Mouse (Mus musculus) heart, embryonic 13.5 days (tissue): ENCODE measurements around the gene Thrap3. TPM values are rescaled to one million over a fixed set of nuclear protein-coding genes. Genes with fewer than 3 reads are reported as not detected.

Experiments used
- ATAC-seq: fragments of 200-750 bp; cut with Nextera tagmentation; 2 replicates; pipeline ENCODE4 v1.8.0; 2017; ENCODE audit warnings: moderate TSS enrichment; ENCODE audit not compliant: insufficient number of reproducible peaks, low FRiP score, low TSS enrichment; ENCODE audit errors: extremely low read depth
- H3K27ac ChIP-seq: fragments of 300-500 bp; sonication (generic); replicated peaks from 2 replicates; pipeline ENCODE4 v1.5.1; 2015; ENCODE audit warnings: moderate library complexity, mild to moderate bottlenecking, inconsistent platforms
- H3K27me3 ChIP-seq: fragments of 300-500 bp; sonication (generic); replicated peaks from 2 replicates; pipeline ENCODE4 v1.6.1; 2015; ENCODE audit warnings: mild to moderate bottlenecking, inconsistent platforms
- H3K36me3 ChIP-seq: fragments of 300-500 bp; sonication (generic); 2 replicates; pipeline ENCODE4 v1.6.1; 2015; ENCODE audit warnings: mild to moderate bottlenecking, inconsistent platforms
- H3K4me1 ChIP-seq: fragments of 300-500 bp; sonication (generic); 2 replicates; pipeline ENCODE4 v1.6.1; 2015; ENCODE audit warnings: inconsistent platforms
- H3K4me2 ChIP-seq: fragments of 300-500 bp; sonication (generic); 2 replicates; pipeline ENCODE4 v1.6.1; 2015; ENCODE audit warnings: inconsistent platforms, mild to moderate bottlenecking, moderate library complexity
- H3K4me3 ChIP-seq: fragments of 300-500 bp; sonication (generic); 2 replicates; pipeline ENCODE4 v1.5.1; 2015; ENCODE audit warnings: moderate library complexity, mild to moderate bottlenecking, inconsistent platforms
- H3K9ac ChIP-seq: fragments of 300-500 bp; sonication (generic); 2 replicates; pipeline ENCODE4 v1.6.1; 2015; ENCODE audit warnings: inconsistent platforms, mild to moderate bottlenecking, moderate library complexity
- H3K9me3 ChIP-seq: fragments of 300-500 bp; sonication (generic); 2 replicates; pipeline ENCODE4 v1.6.1; 2016; ENCODE audit warnings: inconsistent platforms
- WGBS: fragments of 180-500 bp; shearing (Covaris S2); methylation state at CpG from one replicate; pipeline ENCODE4 v1.1.7; 2015; ENCODE audit warnings: mixed read lengths; 5-methylcytosine and 5-hydroxymethylcytosine counted together
- polyA plus RNA-seq: library from polyadenylated mRNA; unstranded; fragments of >200 nt; fragmentation: Nextera tagmentation; extraction: Ambion mirVana; gene quantifications from 2 replicates; pipeline ENCODE4 v1.2.1, GENCODE M21; 2015

Thrap3 gene
- polyA plus RNA-seq, 1 experiment from 2014 or later: 134 TPM

DNA sequence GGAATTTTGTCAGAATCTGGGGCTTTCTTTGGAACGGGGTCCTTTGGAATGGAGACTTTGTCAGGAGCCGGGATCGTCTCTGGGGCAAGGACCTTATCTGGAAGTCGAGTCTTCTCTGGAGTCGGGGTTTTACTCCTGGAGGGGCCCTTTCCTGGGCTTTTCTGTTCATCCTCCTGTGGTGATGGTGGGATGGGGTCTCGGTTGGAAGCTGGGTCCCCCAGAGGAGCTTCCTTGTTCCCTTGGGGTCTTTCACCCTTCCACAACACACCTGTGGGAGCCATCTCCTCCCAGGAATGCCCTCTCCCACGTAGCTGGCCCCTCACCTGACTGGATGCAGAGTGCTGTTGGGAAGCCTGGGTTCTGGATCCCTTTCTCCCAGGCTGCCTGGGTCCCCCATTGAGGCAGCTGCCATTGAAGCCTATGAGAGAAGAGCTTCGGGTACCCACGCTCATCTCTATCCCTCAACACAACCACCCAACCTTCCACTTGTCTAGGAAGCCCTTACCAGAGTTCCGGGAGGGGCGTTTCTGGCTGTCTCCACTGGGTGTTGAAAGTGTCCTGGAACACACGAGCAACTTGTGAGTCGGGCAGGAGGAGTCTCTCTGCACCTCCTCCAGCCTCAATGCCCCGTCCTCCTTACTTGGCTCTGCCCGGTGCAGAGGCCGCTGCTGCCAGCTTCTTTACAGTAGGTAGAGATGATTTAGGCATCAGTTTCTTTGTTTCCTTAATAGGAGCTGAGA lies 50.7 kb downstream of the Thrap3 start:
- peaks cover 25% of the 10 kb centered on the region for H3K27me3 ChIP-seq
- peaks cover 70% of the 10 kb centered on the region for H3K4me1 ChIP-seq
- 72% methylated on average over 16 of the region's 16 CpGs for WGBS
- no peaks in the 10 kb centered on the region for H3K9me3 ChIP-seq
- no peak overlapping the region for H3K27ac ChIP-seq
- H3K9ac ChIP-seq: no peak overlapping the region
- no peak overlapping the region for H3K4me2 ChIP-seq
- no peak overlapping the region for H3K4me3 ChIP-seq
- H3K36me3 ChIP-seq: peaks cover 24% of the 10 kb centered on the region
- ATAC-seq: no peak

- Histone ChIP-seq H3K36me3 (peaks cover 19% of the 10 kb centered on the region), H3K4me1 (peaks cover 66% of the 10 kb centered on the region), H3K9me3 (no peaks in the 10 kb centered on the region), H3K27ac (peak overlapping the region; percentile 93), H3K4me3 (peak overlapping the region; percentile 69), H3K27me3 (peaks cover 25% of the 10 kb centered on the region), H3K9ac (peak overlapping the region; percentile 44), H3K4me2 (peak overlapping the region; percentile 78)
- ATAC-seq: no peak
- WGBS: 46% methylated on average over 6 of the region's 6 CpGs
Measured at GRCm38 (mm10) chr4:126150949-126151320, 51.6 kb downstream of the Thrap3 start.

DNA sequence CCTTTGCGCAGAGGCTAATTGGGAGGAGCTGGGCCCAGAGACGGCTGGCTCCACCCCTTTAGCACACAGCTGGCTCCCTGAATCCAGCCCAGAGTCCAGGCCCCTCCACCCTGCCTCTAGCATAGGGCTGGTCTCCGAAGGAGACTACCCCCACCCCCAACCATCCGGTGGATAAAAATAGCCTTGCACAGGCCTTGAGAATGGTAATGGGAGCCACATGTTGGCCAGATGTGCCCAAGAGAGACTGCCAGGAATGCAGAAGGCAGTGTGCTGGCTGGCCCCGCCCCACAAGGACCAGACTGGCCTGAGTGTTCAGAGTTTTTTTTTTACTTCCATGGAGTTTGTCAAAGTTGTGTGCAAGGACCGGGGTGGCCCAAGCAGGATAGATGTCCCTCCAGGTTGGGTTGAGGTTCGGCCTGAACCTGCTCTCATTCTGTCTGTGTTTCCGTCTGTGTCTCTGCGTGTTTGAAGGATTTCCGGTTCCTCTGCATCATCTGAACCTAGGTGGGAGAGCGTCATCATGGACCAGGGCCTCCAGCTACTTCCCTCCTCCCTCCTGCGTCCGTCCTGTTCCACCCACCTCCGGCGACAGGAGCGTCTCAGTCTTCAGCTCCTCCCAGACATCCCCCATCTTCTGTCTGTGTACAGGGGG lies 52.1 kb downstream of the Thrap3 start:
- Histone ChIP-seq H3K27ac (peak overlapping the region; percentile 93), H3K4me1 (peaks cover 60% of the 10 kb centered on the region)
- 38% methylated on average over 16 of the region's 16 CpGs for WGBS

DNA sequence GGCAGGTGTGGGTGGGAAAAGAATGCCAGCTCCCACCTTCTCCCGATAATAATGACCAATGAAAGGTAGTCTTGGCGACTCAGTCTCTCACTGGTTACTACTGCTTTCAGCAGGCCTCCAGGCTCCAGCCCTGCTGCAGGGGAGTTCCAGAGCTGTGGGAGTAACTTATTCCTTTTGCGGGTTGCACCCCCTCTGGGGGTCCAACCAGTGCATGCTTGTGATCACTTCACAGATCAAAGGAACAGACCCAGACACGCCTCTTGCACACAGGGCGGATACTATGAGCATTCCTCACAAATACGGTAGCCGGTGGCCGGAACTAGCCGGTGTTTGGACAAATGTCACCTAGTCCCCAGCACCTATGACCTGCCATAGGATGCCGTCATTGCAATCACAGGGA lies 52.8 kb downstream of the Thrap3 start:
- Histone ChIP-seq H3K9me3 (no peaks in the 10 kb centered on the region), H3K9ac (peak overlapping the region; percentile 87), H3K4me1 (peaks cover 54% of the 10 kb centered on the region), H3K27ac (peak overlapping the region; percentile 93), H3K4me2 (peak overlapping the region; percentile 78), H3K27me3 (peaks cover 25% of the 10 kb centered on the region), H3K36me3 (peaks cover 19% of the 10 kb centered on the region), H3K4me3 (peak overlapping the region; percentile 69)
- WGBS: 52% methylated on average over 10 of the region's 10 CpGs
- ATAC-seq: no peak

More for the DNA sequence above, 52.1 kb downstream of the Thrap3 start:
- H3K9ac ChIP-seq: peak overlapping the region; percentile 44
- peak overlapping the region; percentile 78 for H3K4me2 ChIP-seq
- H3K9me3 ChIP-seq: no peaks in the 10 kb centered on the region
- peak overlapping the region; percentile 69 for H3K4me3 ChIP-seq
- peaks cover 25% of the 10 kb centered on the region for H3K27me3 ChIP-seq
- peaks cover 19% of the 10 kb centered on the region for H3K36me3 ChIP-seq
- peak; percentile 63; the same call in 1 of the 2 replicates for ATAC-seq

DNA sequence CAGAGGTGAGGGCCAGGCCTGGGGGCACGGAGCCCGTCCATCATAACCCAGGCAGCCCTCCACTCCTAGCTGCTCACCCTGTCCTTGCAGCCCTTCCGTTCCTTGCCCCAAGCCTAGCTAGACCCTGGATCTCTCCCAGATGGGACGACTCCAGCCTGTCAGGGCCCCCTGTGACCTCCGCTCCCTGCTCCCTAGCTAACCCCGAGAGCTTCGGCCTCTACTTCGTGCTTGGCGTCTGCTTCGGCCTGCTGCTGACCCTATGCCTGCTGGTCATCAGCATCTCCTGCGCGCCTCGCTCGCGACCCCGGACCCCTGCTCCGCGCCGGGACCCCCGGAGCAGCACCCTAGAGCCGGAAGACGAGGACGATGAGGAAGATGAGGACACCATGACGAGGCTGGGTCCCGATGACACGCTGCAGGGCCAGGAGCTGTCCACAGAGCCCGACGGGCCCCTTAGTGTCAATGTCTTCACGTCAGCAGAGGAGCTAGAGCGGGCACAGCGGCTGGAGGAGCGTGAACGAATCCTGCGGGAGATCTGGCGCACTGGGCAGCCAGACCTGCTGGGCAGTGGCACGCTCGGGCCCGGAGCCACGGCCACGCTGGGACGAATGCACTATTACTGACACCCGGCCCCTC lies 53.4 kb downstream of the Thrap3 start:
- Histone ChIP-seq H3K27me3 (peaks cover 25% of the 10 kb centered on the region), H3K9ac (peak overlapping the region; percentile 87), H3K4me2 (peak overlapping the region; percentile 78), H3K4me3 (peak overlapping the region; percentile 69), H3K27ac (peak overlapping the region; percentile 93), H3K36me3 (peaks cover 19% of the 10 kb centered on the region), H3K9me3 (no peaks in the 10 kb centered on the region), H3K4me1 (peaks cover 50% of the 10 kb centered on the region)
- ATAC-seq: no peak
- 20% methylated on average over 42 of the region's 42 CpGs for WGBS

DNA sequence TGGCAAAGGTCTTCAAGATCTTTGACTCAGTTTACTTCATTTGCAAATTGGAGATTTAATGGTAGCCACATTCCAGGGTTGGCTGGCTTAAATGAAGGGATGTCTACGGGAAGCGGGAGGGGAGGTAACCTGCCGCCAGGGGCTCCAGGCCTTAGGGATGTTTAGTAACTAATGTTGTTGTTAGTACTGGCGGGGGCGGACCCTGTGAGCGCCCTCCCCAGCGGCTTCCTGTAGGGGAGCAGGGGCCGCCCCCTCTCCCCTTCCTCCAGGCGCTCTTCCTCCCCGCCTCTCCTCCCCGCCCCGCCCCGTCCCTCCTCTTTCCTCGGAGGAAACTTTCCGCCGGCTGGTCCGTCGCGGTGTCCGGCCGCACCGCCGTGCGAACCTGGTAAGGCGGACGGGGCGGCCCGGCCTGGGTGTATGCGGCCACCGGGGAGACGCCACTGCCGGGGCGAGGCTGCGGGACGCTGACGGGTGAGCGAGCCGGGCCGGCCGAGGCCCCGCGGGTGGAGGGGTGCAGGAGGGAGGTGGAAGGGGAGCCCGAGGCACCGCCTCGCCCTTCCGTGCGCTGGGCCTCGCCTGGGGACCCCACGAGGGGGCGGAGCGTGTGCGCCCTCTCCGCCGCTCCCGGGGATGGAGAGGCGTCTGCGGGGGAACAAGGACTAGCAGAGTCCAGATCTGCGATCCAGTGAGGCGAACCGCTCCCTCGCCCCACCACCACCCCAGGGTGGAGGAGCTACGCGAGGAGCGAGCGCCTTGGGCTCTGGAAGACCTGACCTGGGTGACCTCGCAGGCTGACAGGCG lies 54.2 kb downstream of the Thrap3 start:
- Histone ChIP-seq H3K4me2 (peak overlapping the region; percentile 78), H3K27me3 (peaks cover 25% of the 10 kb centered on the region), H3K27ac (peak overlapping the region; percentile 93), H3K9ac (peak overlapping the region; percentile 87), H3K36me3 (peaks cover 19% of the 10 kb centered on the region), H3K4me3 (peak overlapping the region; percentile 69), H3K4me1 (peaks cover 50% of the 10 kb centered on the region), H3K9me3 (no peaks in the 10 kb centered on the region)
- peak; percentile 34; the same call in 1 of the 2 replicates for ATAC-seq
- under 1% methylated on average over 60 of the region's 67 CpGs for WGBS

DNA sequence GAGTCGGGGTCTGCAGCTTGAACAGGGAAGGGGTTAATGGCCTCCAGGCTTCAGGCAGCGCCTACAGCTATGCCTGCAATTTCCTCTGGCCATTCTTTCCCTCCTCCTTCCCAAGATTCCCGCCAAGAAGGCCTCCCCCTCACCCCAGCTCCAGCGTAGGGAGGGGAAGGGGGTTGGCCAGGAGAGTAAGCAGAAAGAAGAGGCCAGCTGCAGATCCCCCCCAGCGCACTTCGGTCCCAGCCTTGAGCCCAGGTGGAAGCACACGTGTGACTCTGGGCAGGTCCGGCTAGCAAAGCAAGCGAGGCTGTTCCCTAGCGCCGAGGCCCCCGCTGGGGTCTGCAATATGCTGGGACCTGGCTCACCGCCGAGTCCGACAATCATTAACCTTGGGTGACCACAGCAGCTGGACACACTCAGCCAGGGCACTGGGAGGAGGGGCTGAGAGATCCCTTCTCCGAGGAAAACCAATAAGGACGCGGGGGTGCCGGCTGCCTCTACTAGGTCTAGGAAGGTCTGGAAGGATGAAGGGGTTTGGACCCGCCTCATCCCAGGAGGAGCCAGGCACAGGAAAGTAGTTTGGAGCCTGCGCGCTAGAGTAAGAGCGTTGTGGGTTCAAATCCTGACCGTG lies 54.9 kb downstream of the Thrap3 start, which contains the start of gene Eva1b:
Eva1b (plus strand) TSS at position 212 of the 628 bp plus-strand sequence.
- Histone ChIP-seq H3K27ac (peak within 1 kb of the TSS; percentile 93), H3K4me2 (peak within 1 kb of the TSS; percentile 78), H3K9me3 (no peaks in the 10 kb centered on the region), H3K4me1 (peaks cover 50% of the 10 kb centered on the region), H3K27me3 (peaks cover 25% of the 10 kb centered on the region), H3K9ac (peak within 1 kb of the TSS; percentile 87), H3K4me3 (peak within 1 kb of the TSS; percentile 69), H3K36me3 (peaks cover 14% of the 10 kb centered on the region)
- peak; percentile 37; the same call in 1 of the 2 replicates for ATAC-seq
- WGBS: 2% methylated on average over 24 of the region's 24 CpGs

- no peak overlapping the region for H3K9ac ChIP-seq
- peak overlapping the region; percentile 78 for H3K4me2 ChIP-seq
- peaks cover 46% of the 10 kb centered on the region for H3K4me1 ChIP-seq
- peak overlapping the region; percentile 93 for H3K27ac ChIP-seq
- H3K36me3 ChIP-seq: peaks cover 14% of the 10 kb centered on the region
- H3K9me3 ChIP-seq: no peaks in the 10 kb centered on the region
- WGBS: 38% methylated on average over 9 of the region's 9 CpGs
- ATAC-seq: no peak
- peaks cover 25% of the 10 kb centered on the region for H3K27me3 ChIP-seq
- H3K4me3 ChIP-seq: peak overlapping the region; percentile 69; the same call in 1 of the 2 replicates
Measured at GRCm38 (mm10) chr4:126146974-126147532, 55.5 kb downstream of the Thrap3 start.

DNA sequence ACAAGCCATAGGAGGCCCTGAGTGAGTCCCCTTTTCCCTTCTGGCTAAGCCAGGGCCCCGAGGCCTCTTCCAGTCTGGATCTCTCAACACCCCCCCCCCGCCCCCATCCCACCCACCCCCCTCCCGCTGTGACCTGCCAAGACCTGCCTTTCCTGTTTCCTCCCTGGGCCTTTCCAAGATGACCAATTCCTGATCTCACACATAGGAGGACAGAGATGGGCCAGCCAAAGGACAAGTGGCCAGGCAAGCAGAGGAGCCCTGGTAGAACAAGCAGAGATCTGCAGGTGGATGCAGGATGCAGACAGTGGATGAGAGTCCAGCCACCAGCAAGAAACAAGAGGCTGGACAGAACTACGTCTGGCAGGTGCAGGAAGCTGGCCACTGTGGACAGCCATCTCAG lies 57.2 kb downstream of the Thrap3 start:
- peaks cover 38% of the 10 kb centered on the region for H3K4me1 ChIP-seq
- WGBS: 48% methylated on average over 4 of the region's 4 CpGs
- no peak for ATAC-seq

DNA sequence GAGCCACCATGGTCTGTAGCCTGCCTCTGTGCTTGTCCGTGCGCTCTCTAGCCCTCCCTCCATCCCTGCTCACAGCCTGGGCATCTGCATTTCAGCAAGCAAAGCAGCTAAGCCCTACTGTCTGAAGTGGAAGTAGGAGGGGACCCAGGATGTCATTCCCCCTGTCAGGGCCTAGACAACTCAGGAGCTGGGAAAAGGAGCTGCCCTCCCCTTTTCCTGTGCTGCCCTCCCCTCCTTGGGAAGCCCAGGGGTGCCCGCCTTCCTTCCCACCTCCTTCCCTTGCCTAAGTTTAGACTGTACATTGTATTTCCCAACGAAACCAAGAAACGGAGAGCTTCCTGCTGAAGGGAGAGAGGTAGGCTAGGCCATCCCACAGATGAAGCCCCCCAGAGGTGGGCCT lies 61.5 kb downstream of the Thrap3 start:
- no peak overlapping the region for H3K4me3 ChIP-seq
- 46% methylated on average over 5 of the region's 5 CpGs for WGBS
- H3K9me3 ChIP-seq: no peaks in the 10 kb centered on the region
- no peak overlapping the region for H3K4me2 ChIP-seq
- H3K9ac ChIP-seq: no peak overlapping the region; the same call in 1 of the 2 replicates
- H3K27ac ChIP-seq: peak overlapping the region; percentile 58
- H3K4me1 ChIP-seq: peaks cover 13% of the 10 kb centered on the region
- peaks cover 48% of the 10 kb centered on the region for H3K36me3 ChIP-seq
- no peak for ATAC-seq
- H3K27me3 ChIP-seq: no peaks in the 10 kb centered on the region

More for the DNA sequence above, 57.2 kb downstream of the Thrap3 start:
- no peaks in the 10 kb centered on the region for H3K9me3 ChIP-seq
- H3K36me3 ChIP-seq: peaks cover 5% of the 10 kb centered on the region
- no peak overlapping the region for H3K4me3 ChIP-seq
- no peak overlapping the region for H3K27ac ChIP-seq
- H3K9ac ChIP-seq: no peak overlapping the region
- peaks cover 25% of the 10 kb centered on the region for H3K27me3 ChIP-seq
- no peak overlapping the region for H3K4me2 ChIP-seq
